Mouse (Mus musculus) kidney, postnatal 14 days (tissue): Measurements from ENCODE around the gene Cyb5rl.
A peak's percentile ranks its signal among the peaks of the same experiment; 100 is the strongest.

Experiments used
- DNase-seq: peaks from one replicate; pipeline ENCODE4 v3.0.0; 2022; ENCODE audit warnings: mixed read lengths

Gene Cyb5rl

GRCm38 (mm10) chr4:107066252-107067124 lies at the start of gene Cyb5rl, which contains the start of gene Mrpl37:
Gene Cyb5rl (plus strand): TSS chr4:107066988.
Gene Mrpl37 (minus strand): TSS chr4:107066868.
- peak; percentile 97 for DNase-seq

DNA sequence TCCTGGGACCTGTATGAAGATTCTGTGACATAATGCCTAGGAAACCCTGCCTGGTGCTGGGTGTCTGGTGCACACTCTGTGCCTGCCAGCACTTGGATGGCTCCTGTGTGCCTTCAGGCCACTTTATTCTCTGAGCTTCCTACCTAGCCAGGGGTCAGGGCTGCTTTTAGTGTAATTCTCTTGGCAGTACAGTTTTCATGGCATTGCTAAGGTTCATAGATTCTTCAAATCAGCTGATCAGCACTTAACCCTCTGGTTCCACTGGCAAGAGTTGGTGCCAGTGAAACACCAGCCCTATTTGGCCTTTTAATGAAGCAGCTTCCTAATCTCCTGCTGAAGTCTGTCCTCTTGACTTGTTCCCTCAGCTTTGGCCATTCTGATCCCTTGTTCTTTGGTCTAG lies 49.5 kb upstream of the Cyb5rl start:
- DNase-seq, result no peak

- no peak for DNase-seq
Measured at GRCm38 (mm10) chr4:107018521-107018920, 48.3 kb upstream of the Cyb5rl start.

DNA sequence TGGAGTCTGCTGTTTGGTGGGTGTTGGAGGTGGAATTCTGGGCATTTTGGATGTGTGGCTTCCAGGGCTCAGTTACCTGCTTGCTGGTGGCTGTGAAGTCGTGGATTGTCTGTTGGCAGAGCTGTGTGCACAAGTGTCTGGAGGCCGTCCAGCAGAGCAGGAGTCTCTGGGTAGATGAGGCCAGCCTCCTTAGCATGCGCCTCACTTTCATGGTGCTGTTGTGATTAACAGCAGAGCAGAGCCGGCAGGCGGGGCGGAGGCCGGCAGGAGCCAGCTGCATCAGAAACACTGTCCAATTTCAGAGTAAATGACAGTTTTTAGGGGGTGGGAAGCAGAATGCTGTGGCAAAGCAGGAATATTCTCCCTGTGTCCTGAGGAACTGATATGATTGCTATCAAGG lies 47.8 kb upstream of the Cyb5rl start:
- peak; percentile 18 for DNase-seq

- peak; percentile 23 for DNase-seq
Measured at GRCm38 (mm10) chr4:107020287-107021000, 46.3 kb upstream of the Cyb5rl start.

GRCm38 (mm10) chr4:107021464-107021863 lies 45.3 kb upstream of the Cyb5rl start:
- DNase-seq, result no peak

- DNase-seq, result no peak
Measured at GRCm38 (mm10) chr4:107024899-107025298, 41.9 kb upstream of the Cyb5rl start.

- no peak for DNase-seq
Measured at GRCm38 (mm10) chr4:107025369-107025768, 41.4 kb upstream of the Cyb5rl start.

- DNase-seq, result no peak
Measured at GRCm38 (mm10) chr4:107026451-107026850, 40.3 kb upstream of the Cyb5rl start.

DNA sequence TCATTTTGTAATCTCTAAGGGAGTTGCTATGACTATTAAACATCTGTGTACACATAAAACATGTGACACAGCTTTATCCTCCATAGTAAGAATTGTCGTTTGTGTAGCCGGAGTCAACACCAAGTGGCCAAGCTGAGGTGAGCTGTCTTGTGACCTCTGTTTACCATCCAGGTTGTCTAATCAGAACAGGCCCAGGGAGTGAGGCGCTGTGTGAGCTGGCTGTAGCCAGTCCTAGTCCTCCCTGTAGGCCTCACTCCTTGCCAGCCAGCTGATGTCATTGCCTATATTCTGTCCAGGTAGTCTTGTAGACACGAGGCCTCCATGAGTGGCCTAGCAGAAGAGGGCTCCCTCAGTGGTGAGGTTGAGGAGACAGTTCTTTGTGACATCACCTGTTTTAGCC lies 31.1 kb upstream of the Cyb5rl start:
- DNase-seq, result no peak

DNA sequence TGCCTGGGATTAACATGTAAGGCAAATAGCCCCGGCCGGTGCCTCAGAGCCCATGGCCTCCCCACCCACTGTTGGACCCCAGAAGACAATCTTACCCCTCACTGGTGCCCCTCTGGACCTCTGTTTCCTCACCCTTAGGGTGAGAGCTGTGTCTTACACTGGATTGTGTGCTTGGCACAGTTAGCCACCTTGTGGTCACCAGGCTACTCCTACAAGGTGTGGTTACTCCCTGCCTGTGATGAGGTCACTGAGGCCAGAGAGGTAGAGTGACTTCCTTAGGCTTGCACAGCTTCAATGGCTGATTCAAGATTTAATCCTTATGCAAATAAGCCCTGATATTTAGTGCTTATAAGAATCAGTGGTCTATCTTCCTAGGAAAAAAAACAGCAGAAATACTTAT lies 29.8 kb upstream of the Cyb5rl start:
- DNase-seq, result no peak

GRCm38 (mm10) chr4:107038303-107038702 lies 28.5 kb upstream of the Cyb5rl start:
- no peak for DNase-seq

- no peak for DNase-seq
Measured at GRCm38 (mm10) chr4:107039270-107039669, 27.5 kb upstream of the Cyb5rl start.

GRCm38 (mm10) chr4:107042304-107042703 lies 24.5 kb upstream of the Cyb5rl start:
- no peak for DNase-seq

DNA sequence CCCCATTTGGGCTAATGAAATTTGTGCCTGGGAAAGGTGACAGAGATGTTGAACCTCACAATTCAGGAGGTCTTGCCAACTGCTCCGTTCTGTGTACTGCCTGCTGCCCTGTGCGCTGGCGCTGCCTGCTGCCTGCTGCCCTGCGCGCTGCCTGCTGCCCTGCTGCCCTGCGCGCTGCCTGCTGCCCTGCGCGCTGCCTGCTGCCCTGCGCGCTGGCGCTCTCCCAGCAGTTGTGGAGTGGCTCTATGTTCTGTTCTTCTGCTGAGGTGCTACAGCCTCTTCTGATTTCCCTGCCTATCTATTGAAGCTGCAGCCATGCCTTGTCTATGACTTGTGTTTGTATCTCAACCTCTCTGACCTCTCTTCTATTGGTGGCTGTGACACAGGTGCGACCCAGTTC lies 21.6 kb upstream of the Cyb5rl start:
- no peak for DNase-seq

GRCm38 (mm10) chr4:107047806-107048205 lies 19.0 kb upstream of the Cyb5rl start:
- DNase-seq, result no peak

DNA sequence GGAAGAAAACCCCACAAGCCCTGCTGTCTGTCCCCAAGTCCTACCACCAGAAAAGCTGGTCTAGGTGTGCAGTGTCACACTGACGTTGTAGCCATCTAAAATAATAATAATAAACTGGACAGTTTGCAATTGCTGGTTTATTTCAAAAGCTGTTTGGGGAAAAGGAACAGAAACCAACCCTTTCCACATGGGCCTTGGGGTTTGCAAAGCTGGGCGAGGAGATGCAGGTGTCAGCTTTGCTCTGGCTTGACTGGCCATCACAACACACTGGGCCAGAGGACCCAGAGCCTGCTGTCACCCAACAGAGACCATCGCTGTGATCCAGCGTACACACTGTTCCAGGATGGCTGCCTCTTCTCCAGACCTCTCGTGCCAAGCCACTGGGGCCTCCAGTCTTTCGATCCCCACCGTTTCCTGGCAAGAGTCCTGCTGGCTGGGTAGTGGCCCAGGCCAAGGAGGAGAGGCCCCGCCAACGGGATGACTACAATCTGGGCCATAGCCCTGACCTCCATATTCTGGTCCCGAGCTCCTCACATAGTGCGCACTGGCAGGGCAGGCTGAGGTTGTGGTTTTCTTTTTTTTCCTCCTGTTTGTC lies 18.1 kb upstream of the Cyb5rl start:
- DNase-seq, result no peak

- DNase-seq, result no peak
Measured at GRCm38 (mm10) chr4:107051889-107052288, 14.9 kb upstream of the Cyb5rl start.

DNA sequence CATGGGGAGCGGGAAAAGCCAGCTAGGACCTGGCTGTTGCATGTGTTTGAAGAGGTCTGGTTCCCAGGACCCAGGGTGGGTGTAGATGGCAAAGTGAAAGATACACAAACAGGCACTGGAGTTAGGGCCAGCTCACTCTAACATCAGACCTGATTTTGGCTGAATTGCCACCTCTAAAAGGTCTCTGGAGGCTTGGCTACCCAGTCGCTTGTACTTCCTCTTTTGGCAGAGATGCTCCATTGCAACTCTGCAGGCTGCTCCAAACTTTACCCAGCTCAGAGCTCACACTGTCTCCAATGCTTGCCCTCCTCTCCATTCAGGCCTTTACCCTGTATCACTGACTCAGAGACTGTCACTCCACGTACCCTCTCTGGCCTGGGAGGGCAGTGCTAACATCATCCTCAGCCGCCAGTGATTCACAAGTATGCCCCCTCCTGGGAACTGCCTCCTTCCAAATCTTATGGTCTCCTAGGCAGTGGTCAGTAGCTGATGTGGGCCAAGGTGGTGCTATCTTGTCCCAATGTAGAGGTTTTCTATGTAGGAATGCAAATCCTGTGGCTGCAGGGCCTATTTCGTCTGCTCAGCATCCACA lies 13.7 kb upstream of the Cyb5rl start:
- DNase-seq, result no peak

DNA sequence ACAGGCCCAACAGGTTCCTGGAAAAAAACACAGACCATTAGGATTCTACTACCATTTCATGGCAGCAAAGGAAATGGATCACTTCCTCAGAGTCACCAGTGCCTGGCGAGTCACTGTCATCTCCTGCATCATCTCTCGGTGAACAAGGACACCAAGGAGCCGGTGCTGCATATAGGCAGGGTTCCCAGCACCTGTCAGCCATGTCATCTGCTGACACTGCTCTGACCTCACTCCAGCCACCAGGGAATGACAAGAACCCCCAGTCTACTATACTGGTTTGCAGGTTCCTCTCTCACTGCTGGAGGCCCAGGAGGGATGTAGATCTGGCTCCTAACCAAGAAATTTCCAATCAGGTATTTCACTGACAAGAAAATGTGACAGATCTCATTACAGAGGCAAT lies 10.7 kb upstream of the Cyb5rl start:
- peak; percentile 27 for DNase-seq

GRCm38 (mm10) chr4:107058346-107058745 lies 8.4 kb upstream of the Cyb5rl start:
- DNase-seq, result peak; percentile 21

DNA sequence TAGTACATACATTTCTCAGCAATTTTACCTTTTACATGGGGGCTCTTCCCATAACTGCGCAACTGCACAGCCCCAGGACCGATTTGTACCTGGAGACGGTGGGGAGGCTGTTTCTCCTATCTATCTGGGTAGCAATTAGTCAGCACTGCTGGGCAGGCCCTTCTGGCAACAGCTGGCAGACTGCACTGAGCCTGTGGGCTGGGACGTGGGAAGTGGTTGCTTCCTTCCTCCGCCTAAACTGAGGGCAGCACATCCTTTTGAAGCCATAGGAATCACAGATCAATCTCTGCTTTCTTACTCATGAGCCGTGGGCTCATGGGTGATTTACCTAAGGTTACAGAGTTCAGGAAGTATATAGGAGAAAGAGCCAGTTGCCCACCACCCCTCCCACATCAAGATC lies 8.0 kb upstream of the Cyb5rl start:
- no peak for DNase-seq

- DNase-seq, result no peak
Measured at GRCm38 (mm10) chr4:107061560-107061959, 5.2 kb upstream of the Cyb5rl start.
